Mouse (Mus musculus): ENCODE measurements around the gene Rgs4. TPM values are rescaled to one million over a fixed set of nuclear protein-coding genes. Genes with fewer than 3 reads are reported as not detected.

The Rgs4 gene
- polyA plus RNA-seq, 1 experiment from 2014 or later, result 117 TPM

Other genes with a start within 250 kb of the Rgs4 start
- 14.3 and 16.9 TPM in 2 replicates for gene Nuf2, start 216.2 kb downstream of the Rgs4 start, polyA plus RNA-seq (2015; fragmentation: Nextera tagmentation; extraction: Ambion mirVana)
- 14.5 TPM in 2 replicates for gene Rgs5, start 92.1 kb downstream of the Rgs4 start, polyA plus RNA-seq (2015; fragmentation: Nextera tagmentation; extraction: Ambion mirVana)
- 1.9 and 4.1 TPM in 2 replicates for gene Ccdc190, start 181.0 kb upstream of the Rgs4 start, polyA plus RNA-seq (2015; fragmentation: Nextera tagmentation; extraction: Ambion mirVana)
- gene Hsd17b7, start 221.6 kb upstream of the Rgs4 start, polyA plus RNA-seq (2015; fragmentation: Nextera tagmentation; extraction: Ambion mirVana), result 23.1 and 28.2 TPM in 2 replicates

Measured in neural tube, embryonic 13.5 days (tissue).